Mouse (Mus musculus): ENCODE measurements around the gene Rab11fip5.
A peak's percentile ranks its signal among the peaks of the same experiment; 100 is the strongest.

Gene Rab11fip5

DNA sequence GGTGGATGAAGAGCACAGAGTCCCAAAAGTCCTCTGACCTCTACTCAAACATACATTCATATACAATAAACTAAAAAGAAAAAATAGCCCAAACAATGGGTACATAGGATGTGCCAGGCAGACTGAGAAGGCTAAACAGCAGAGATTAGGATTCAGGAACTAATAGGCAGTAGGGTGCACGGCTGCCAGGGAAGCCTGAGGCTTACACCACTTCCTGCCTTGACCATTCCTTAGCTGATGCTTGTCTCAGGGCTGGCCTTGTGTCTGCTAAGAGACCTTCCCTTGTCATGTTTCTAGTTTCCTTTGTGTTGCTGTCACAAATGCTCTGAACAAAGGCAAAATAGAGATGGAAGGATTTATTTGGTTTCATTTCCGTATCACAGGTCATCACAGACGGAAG lies 68.1 kb downstream of the Rab11fip5 start:
- no peak for DNase-seq

- no peak for DNase-seq
Measured at GRCm38 (mm10) chr6:85305826-85306225, 68.6 kb downstream of the Rab11fip5 start.

DNA sequence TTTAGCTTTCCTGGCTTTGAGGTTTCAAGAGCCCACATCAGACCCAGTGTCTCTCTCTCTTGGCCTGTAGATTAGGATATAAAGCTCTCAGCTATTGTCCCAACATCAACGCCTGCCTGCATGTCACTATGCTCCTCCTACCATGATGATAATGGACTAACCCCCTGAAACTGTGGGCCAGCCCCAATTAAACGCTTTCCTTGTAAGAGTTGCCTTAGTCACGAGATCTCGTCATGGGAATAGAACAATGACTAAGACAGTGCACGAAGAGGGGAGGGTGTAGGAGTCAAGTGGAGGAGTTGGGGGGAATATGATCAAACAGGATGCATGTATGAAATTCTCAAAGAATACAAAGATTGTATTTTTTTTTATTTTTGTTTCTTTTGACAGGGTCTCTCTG lies 69.5 kb downstream of the Rab11fip5 start:
- DNase-seq: no peak

DNA sequence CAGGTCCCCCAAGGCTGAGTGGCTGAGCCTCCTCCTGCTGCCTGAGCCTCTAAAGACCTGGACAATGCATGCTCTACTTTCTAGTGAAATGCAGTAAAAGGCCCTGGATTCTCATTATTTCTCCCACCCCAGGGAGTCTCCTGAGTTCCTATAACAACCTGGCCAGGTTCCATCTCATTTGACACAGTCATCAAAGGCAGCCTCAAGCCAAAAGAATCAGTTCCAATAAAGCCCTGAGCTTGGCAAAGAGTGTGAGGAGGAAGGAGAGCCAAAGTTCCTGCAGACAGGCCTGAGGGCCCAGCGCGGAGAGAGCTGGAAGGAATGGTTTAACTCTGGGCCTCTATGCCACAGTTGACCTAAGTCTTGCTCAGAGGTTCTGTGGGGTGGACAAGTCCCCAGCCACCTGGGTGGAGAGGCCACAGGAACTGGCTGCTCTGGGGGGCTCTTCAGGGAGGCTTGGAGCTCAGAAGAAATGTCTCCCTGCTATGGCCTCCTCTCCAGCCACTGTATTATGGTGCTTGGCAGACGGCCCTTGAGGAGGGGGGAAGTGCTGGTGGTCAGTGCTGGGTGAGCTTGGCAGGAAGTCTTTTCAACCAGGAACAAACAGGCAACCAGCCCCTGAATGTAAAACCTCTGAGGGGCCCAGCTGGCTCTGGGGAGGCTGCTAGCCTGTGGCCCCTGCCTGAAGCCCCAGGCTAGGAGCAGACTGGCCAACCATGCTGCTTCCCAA lies 71.9 kb downstream of the Rab11fip5 start:
- DNase-seq: peak; percentile 18 to 38

- DNase-seq: peak; percentile 76 to 86
Measured at GRCm38 (mm10) chr6:85295384-85296167, 78.9 kb downstream of the Rab11fip5 start.

GRCm38 (mm10) chr6:85294004-85294379 lies 80.4 kb downstream of the Rab11fip5 start:
- DNase-seq: no peak

GRCm38 (mm10) chr6:85293255-85294003 lies 81.0 kb downstream of the Rab11fip5 start:
- peak in 1 of 2 experiments; percentile 19 for DNase-seq

DNA sequence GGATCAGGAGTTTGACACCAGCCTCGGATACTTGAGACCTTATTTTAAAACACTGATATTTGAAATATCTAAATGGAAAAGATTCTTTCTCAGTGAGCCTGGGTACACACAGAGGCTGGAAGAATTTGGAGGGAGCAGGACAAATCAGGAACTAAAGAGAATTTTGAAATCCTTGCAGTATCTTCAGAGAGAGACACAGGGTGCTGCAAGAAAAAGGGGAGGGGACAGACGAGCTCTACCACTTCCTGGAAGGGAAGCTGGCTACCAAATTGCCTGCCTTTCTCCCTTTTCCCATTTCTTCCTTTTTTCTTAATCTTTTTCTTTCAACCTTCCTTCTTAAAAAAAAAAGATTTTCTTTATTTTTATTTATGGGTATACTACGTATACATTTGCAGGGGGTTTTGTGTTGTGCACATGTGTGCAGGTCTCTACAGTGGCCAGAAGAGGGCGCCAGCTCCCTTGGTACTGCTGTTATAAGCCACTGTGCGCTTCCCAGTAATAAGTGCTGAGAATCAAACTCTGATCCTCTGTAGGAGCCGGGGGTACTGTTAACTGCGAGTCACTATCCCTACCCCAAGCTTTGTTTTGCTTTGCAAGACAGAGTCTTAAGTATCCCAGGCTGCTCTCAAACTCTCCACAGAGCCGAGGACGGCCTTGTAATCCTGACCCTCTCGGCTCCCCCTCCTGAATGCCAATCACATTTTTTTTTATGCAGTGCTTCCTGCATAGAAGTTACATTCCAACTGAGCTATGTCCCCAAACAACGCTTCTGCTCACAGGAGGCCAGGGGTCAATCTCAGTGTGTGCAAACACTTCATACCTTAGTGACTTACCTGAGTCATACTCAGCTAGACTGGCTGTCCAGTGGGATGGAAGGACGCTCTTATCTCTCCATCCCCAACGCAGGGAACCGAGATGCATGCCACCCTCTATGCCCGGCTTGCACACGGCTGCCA lies 83.3 kb downstream of the Rab11fip5 start:
- no peak for DNase-seq

GRCm38 (mm10) chr6:85288193-85288857 lies 86.1 kb downstream of the Rab11fip5 start:
- no peak for DNase-seq

DNA sequence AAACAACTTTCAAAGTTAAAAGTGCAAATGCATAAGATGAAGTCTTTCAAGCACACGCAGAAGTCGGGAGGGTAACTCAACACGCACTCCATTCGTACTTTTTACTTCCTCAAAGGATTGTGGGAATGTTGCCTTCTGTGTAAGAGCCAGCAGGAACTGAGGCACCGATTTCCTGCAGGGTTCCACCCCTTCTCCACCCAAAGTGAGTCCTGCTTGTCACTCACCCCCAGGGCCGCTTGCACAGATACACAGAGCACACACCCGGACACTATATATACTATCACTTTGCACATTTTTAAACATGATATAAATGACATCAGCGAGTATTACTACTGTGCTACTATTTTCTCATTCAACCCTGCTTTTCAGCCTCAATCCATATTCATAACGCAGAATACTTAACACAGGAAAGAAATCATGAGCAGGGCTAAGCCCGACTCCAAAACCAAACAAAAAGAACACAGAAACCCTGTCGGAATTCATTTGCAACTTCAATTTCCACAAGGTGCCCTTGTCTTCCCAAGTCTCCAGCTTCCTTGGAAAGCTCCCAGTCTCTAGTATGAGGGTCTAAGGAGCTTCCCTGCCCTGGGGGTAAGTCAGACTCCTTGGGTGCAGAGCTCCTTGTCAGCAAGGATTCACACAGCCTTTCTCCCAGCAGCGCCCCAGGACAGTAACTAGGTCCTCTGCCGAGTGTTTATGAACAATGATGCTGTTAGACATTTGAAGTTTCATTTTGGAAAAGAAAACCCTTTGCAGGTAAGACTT lies 88.0 kb downstream of the Rab11fip5 start:
- DNase-seq: no peak

All from kidney, postnatal 4 days (tissue).